Mouse (Mus musculus) forebrain, embryonic 16.5 days (tissue): Measurements from ENCODE around the gene Plcb2. TPM values are rescaled to one million over a fixed set of nuclear protein-coding genes. Genes with fewer than 3 reads are reported as not detected.

Experiments used
- ATAC-seq: fragments of 200-750 bp; cut with Nextera tagmentation; 2 replicates; pipeline ENCODE4 v1.8.0; 2017; ENCODE audit warnings: mild to moderate bottlenecking, moderate library complexity
- H3K27ac ChIP-seq: fragments of 300-500 bp; sonication (generic); 2 replicates; pipeline ENCODE4 v1.5.1; 2014; ENCODE audit warnings: low read length, control low read depth
- H3K27me3 ChIP-seq: fragments of 300-500 bp; sonication (generic); replicated peaks from 2 replicates; pipeline ENCODE4 v1.6.1; 2014; ENCODE audit warnings: low read length; ENCODE audit not compliant: control insufficient read depth, insufficient read depth
- H3K36me3 ChIP-seq: fragments of 300-500 bp; sonication (generic); 2 replicates; pipeline ENCODE4 v1.6.1; 2014; ENCODE audit not compliant: control insufficient read depth, insufficient read depth
- H3K4me1 ChIP-seq: fragments of 300-500 bp; sonication (generic); replicated peaks from 2 replicates; pipeline ENCODE4 v1.6.1; 2014; ENCODE audit warnings: low read length; ENCODE audit not compliant: control insufficient read depth, insufficient read depth
- H3K4me2 ChIP-seq: fragments of 300-500 bp; sonication (generic); 2 replicates; pipeline ENCODE4 v1.6.1; 2014; ENCODE audit warnings: mild to moderate bottlenecking, low read length, control low read depth
- H3K4me3 ChIP-seq: fragments of 300-500 bp; sonication (generic); replicated peaks from 2 replicates; pipeline ENCODE4 v1.5.1; 2014; ENCODE audit warnings: mild to moderate bottlenecking, low read length, control low read depth
- H3K9ac ChIP-seq: fragments of 300-500 bp; sonication (generic); replicated peaks from 2 replicates; pipeline ENCODE4 v1.6.1; 2014; ENCODE audit warnings: low read depth, low read length, control low read depth
- H3K9me3 ChIP-seq: fragments of 300-500 bp; sonication (generic); 2 replicates; pipeline ENCODE4 v1.6.1; 2016; ENCODE audit warnings: low read length; ENCODE audit not compliant: control insufficient read depth
- WGBS: fragments of 180-500 bp; shearing (Covaris S2); extraction: QIAGEN DNeasy Blood & Tissue Kit; methylation state at CpG from one replicate; pipeline ENCODE4 v1.1.7; 2014; 5-methylcytosine and 5-hydroxymethylcytosine counted together
- polyA plus RNA-seq: library from polyadenylated mRNA; unstranded; fragments of >200 nt; fragmentation: Nextera tagmentation; extraction: Ambion mirVana; gene quantifications from 2 replicates; pipeline ENCODE4 v1.2.1, GENCODE M21; 2015

Plcb2 gene
- polyA plus RNA-seq, 1 experiment from 2014 or later: 1.2 TPM

GRCm38 (mm10) chr2:118697311-118697877 is 30.8 kb downstream of the Plcb2 start:
- Histone ChIP-seq H3K27me3 (peaks cover 48% of the 10 kb centered on the region), H3K9me3 (no peaks in the 10 kb centered on the region), H3K27ac (no peak overlapping the region), H3K36me3 (no peaks in the 10 kb centered on the region), H3K4me2 (no peak overlapping the region), H3K4me1 (peaks cover 23% of the 10 kb centered on the region), H3K9ac (no peak overlapping the region), H3K4me3 (no peak overlapping the region)
- ATAC-seq: no peak
- WGBS: 47% methylated on average over 5 of the region's 5 CpGs

GRCm38 (mm10) chr2:118696451-118697308 is 31.6 kb downstream of the Plcb2 start:
- WGBS: 50% methylated on average over 21 of the region's 21 CpGs
- no peaks in the 10 kb centered on the region for H3K36me3 ChIP-seq
- H3K9me3 ChIP-seq: no peaks in the 10 kb centered on the region

GRCm38 (mm10) chr2:118695677-118696232 is 32.5 kb downstream of the Plcb2 start:
- Histone ChIP-seq H3K9me3 (no peaks in the 10 kb centered on the region), H3K36me3 (no peaks in the 10 kb centered on the region), H3K27me3 (peaks cover 31% of the 10 kb centered on the region), H3K4me3 (no peak overlapping the region), H3K27ac (no peak overlapping the region), H3K9ac (no peak overlapping the region), H3K4me1 (peaks cover 15% of the 10 kb centered on the region), H3K4me2 (no peak overlapping the region)
- peak; percentile 23; the same call in 1 of the 2 replicates for ATAC-seq
- 24% methylated on average over 11 of the region's 11 CpGs for WGBS

More at GRCm38 (mm10) chr2:118696451-118697308, 31.6 kb downstream of the Plcb2 start:
- Histone ChIP-seq H3K27ac (no peak overlapping the region), H3K4me1 (peaks cover 20% of the 10 kb centered on the region), H3K4me2 (no peak overlapping the region), H3K4me3 (no peak overlapping the region), H3K9ac (no peak overlapping the region), H3K27me3 (peaks cover 41% of the 10 kb centered on the region)
- no peak for ATAC-seq

GRCm38 (mm10) chr2:118693370-118693966 is 34.8 kb downstream of the Plcb2 start:
- Histone ChIP-seq H3K4me1 (peaks cover 7% of the 10 kb centered on the region), H3K27ac (no peak overlapping the region), H3K27me3 (peaks cover 15% of the 10 kb centered on the region; the same call in 1 of the 2 replicates), H3K36me3 (no peaks in the 10 kb centered on the region), H3K9ac (no peak overlapping the region), H3K4me3 (no peak overlapping the region), H3K9me3 (no peaks in the 10 kb centered on the region), H3K4me2 (no peak overlapping the region)
- 70% methylated on average over 19 of the region's 19 CpGs for WGBS
- no peak for ATAC-seq

DNA sequence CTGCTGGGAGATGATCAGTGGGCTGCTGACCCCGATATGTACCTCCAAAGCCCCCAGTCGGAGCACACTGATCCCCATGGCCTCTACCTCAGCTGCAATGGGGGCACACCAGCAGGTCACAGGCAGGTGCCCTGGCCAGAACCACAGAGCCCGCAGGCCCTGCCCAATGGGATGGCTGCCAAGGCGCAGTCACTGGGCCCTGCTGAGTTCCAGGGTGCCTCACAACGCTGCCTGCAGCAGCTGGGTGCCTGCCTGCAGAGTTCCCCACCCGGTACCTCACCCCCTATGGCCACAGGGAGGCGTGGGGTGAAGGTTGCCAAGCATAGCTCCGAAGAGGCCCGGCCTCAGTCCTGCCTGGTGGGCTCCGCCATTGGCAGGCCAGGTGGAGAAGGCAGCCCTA is 38.4 kb downstream of the Plcb2 start:
- H3K27me3 ChIP-seq: peaks cover 3% of the 10 kb centered on the region; the same call in 1 of the 2 replicates
- no peaks in the 10 kb centered on the region for H3K9me3 ChIP-seq
- H3K27ac ChIP-seq: no peak overlapping the region
- ATAC-seq: no peak
- no peaks in the 10 kb centered on the region for H3K36me3 ChIP-seq
- H3K9ac ChIP-seq: no peak overlapping the region
- H3K4me1 ChIP-seq: no peaks in the 10 kb centered on the region
- 76% methylated on average over 10 of the region's 10 CpGs for WGBS
- H3K4me2 ChIP-seq: no peak overlapping the region
- H3K4me3 ChIP-seq: no peak overlapping the region

- no peak overlapping the region for H3K4me2 ChIP-seq
- H3K9ac ChIP-seq: no peak overlapping the region
- H3K36me3 ChIP-seq: no peaks in the 10 kb centered on the region
- H3K27ac ChIP-seq: no peak overlapping the region
- H3K4me3 ChIP-seq: no peak overlapping the region
- ATAC-seq: no peak
- H3K4me1 ChIP-seq: peaks cover 1% of the 10 kb centered on the region; the same call in 1 of the 2 replicates
- no peaks in the 10 kb centered on the region for H3K27me3 ChIP-seq
- 90% methylated on average over 3 of the region's 3 CpGs for WGBS
- H3K9me3 ChIP-seq: no peaks in the 10 kb centered on the region
These were observed 40.4 kb downstream of the Plcb2 start for GRCm38 (mm10) chr2:118687791-118688190.

DNA sequence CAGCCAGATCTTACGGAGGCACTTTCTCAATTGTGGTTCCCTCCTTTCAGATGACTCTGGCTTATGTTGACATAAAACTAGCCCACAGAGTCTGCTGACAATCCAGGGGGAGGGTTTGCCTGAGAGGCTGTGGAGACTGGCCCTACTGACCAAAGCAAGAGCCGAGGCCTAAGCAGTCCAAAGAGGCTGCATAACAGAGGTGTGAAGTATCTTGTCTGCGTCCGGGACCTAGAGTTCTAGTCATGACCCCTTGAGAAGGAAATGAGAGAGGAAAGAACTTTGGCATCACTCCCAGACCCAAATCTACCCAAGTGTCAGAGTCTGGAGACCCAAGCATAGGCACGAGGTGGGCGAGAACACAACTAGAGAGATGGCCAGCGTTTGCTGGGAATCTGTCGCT is 41.5 kb downstream of the Plcb2 start:
- 86% methylated on average over 8 of the region's 8 CpGs for WGBS
- ATAC-seq: no peak
- H3K4me3 ChIP-seq: no peak overlapping the region
- H3K36me3 ChIP-seq: no peaks in the 10 kb centered on the region
- H3K9me3 ChIP-seq: no peaks in the 10 kb centered on the region
- no peak overlapping the region for H3K9ac ChIP-seq
- peaks cover 6% of the 10 kb centered on the region; the same call in 1 of the 2 replicates for H3K4me1 ChIP-seq
- no peaks in the 10 kb centered on the region for H3K27me3 ChIP-seq
- no peak overlapping the region for H3K4me2 ChIP-seq
- no peak overlapping the region for H3K27ac ChIP-seq

GRCm38 (mm10) chr2:118685088-118685487 is 43.1 kb downstream of the Plcb2 start:
- Histone ChIP-seq H3K27me3 (no peaks in the 10 kb centered on the region), H3K4me1 (peaks cover 6% of the 10 kb centered on the region; the same call in 1 of the 2 replicates), H3K36me3 (no peaks in the 10 kb centered on the region), H3K9me3 (no peaks in the 10 kb centered on the region), H3K4me2 (no peak overlapping the region), H3K9ac (no peak overlapping the region), H3K4me3 (no peak overlapping the region), H3K27ac (no peak overlapping the region)
- no peak for ATAC-seq
- 89% methylated on average over 4 of the region's 4 CpGs for WGBS
